Mouse (Mus musculus) adrenal gland, postnatal 4 days (tissue): ENCODE results near the gene Nqo1. TPM values are rescaled to one million over a fixed set of nuclear protein-coding genes. Genes with fewer than 3 reads are reported as not detected.

Experiments used
- DNase-seq, 2 experiments: peaks; one replicate each; pipeline ENCODE4 v3.0.0; 2021 to 2022; ENCODE audit warnings: low spot score in 2 of 2, mixed read lengths in 2 of 2
- total RNA-seq, 2 experiments: library from RNA; stranded (reverse); gene quantifications; 2 replicates each; pipeline ENCODE4 v1.2.3; 2021

Nqo1 gene
- total RNA-seq, 2 experiments from 2014 or later, result 9.7 to 10.5 TPM

- no peak for DNase-seq
Measured at GRCm38 (mm10) chr8:107411391-107411790, 8.4 kb upstream of the Nqo1 start.

GRCm38 (mm10) chr8:107405935-107406334, 2.9 kb upstream of the Nqo1 start:
- DNase-seq, result no peak

DNA sequence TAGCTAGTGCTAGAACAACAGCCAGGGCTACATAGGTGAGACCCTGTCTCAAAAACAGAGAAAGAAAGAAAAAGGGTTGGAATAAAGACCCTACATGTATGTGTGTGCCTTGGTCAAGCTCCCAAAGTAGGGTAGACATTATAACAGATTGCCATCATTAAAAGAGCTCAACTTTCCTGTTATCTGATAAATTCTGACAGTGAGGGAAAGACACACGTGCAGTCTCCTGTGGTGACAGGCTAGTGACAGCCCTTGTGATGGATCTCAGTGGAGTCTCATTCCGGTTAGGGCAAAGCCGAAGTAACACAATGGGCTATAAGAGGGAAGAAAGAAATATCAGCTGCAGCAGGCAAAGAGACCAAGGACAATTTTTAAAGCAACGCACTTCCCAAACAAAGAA, 1.1 kb upstream of the Nqo1 start:
- no peak for DNase-seq

DNA sequence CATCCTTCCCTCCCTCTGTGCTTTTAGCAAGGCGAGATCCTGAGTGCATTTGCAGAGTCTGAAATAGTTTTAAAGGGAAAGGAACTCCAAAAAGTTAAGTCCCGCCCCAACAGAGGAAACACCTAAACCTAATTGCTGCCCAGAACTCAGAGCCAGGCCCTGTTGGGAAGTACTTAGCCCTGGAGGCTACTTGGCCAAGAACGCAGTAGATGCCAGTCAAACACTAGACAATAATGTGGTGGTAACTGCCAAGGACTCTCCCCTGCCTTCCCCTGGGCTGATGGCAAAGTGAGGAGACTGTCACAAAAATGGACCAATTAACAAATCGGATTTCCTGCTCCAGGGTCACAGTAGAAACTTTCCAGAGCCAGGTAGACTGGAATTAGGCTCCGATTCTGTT, 1.1 kb downstream of the Nqo1 start:
- DNase-seq, result no peak

- DNase-seq, result no peak
Measured at GRCm38 (mm10) chr8:107399495-107399894, 3.5 kb downstream of the Nqo1 start.

DNA sequence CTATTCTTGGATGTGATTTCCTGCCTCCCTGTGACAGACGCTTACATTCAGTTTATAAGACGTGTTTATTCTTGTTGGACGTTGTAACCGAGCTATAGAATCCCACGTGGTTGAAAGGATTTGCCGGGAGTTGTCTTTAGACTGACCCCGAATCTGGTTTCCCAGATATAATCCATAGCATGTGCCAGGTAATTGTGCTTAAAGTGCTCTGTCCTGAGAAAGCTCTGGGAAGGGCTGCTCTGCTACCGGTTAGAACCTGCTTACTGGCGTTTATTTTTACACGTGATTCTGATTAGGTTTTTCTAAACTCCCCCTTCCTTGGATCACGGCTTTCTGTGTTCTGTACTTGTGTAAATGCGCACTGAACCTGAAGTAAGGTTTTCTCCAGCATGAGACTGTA, 5.3 kb downstream of the Nqo1 start:
- DNase-seq, result no peak

DNA sequence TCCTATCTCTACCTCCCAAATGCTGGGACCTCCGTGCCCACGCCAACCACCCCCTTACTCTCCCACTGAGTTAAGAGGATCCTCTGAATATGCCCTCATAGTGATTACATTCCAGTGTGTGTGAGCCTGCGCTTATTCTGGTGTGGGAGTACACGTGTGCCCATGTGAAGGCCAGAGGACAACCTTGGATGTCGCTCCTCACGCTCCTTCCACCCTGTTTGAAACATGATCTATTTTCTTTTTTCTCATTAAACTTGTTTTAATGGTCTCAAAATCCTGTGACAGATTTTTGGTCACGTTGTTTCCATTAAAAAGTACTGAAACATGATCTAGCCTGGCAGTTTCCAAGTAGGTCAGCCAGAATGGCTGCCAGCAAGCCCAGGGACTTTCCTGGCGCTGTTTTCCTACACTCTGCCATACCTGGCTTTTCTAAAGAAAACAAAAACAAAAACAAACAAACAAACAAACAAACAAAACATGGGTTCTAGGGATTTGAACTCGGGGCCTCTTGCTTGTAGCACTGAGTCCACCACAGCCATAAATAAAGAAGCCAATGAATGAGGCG, 6.8 kb downstream of the Nqo1 start:
- no peak for DNase-seq

DNA sequence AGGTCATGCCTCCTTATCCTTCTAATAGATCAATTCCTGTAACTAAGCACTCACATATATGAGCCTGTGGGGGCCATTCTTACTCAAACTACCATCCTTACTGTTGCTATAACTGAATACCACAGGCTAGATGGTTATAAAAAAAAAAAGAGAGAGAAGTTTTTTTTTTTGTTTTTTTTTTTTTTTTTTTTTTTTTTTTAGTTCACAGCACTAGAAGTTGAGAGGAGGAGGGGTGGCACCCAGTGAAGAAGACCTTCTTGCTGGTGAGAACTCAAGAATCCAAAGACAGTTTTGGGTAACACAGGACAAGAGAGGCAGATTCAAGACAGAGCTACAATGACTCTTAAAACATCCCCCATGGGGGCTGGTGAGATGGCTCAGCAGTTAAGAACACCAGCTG, 7.6 kb downstream of the Nqo1 start:
- DNase-seq, result no peak

DNA sequence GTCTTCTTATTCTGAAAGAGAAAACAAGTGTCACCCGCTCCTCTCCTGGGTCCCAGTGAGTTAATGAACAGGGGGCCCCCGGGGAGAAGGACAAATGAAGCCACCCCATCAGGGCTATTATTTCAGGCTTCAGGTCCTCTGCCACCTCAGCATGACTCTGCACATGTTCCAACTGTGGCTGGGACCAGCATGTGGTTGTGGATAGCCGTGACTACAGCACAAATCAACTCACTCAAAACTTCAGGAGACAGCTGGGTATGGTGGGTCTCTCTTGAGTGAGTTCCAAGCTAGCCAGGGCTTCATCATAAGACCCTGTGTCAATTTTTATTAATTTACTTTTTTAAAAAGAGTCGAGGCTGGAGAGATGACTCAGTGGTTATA, 11.9 kb downstream of the Nqo1 start:
- no peak for DNase-seq

DNA sequence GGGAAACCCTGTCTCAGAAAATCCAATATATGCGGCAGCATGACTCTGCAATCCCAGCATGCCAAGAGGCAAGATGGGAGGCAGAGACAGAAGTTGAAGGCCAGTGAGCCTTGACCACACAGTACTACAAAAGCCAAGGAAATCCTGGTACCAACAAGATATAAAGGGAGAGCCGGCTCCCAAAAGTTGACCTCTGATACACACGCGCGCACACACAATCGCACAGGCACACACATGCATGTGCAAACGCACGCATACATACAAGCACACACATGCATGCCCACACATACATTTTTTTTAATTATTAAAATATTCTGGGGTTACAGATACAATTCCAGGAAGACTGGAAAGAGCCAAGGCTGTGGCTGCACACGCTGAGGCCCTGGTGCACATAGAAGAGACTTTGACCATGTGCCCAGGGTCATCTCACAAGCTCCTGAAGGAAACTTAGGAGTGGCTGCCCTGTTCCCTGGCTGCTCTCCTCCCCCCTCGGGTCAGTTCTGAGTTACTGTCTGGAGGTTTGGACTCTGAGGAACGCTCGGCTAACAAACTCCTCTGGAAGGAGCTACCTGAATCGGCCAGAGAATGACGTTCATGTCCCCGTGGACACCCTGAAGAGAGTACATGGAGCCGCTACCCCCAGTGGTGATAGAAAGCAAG, 12.4 kb downstream of the Nqo1 start:
- no peak for DNase-seq

GRCm38 (mm10) chr8:107389557-107389956, 13.4 kb downstream of the Nqo1 start:
- peak; percentile 38 to 75 for DNase-seq

- DNase-seq, result no peak
Measured at GRCm38 (mm10) chr8:107387861-107388260, 15.1 kb downstream of the Nqo1 start.

- DNase-seq, result no peak
Measured at GRCm38 (mm10) chr8:107386642-107387041, 16.4 kb downstream of the Nqo1 start.

- DNase-seq, result no peak
Measured at GRCm38 (mm10) chr8:107386171-107386570, 16.8 kb downstream of the Nqo1 start.

DNA sequence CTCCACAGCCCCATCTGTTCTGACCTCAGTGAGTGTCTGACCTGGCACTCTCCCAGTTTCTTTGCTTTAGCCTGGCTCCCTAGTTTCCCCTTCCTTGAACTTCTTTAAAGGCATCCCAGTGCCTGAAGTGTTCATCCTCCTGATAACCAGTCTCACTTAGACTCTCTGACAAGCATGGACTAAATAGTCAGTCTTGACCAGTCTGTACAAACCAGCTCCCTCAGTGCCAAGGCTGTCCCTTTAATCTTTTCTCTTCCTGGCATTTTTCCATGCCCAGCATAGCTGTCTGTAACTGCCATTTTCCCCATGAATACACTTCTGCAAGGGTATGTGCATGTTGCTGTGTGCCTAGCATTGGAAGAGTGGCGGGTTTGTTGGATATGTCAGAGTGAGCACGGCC, 17.9 kb downstream of the Nqo1 start:
- no peak for DNase-seq

DNA sequence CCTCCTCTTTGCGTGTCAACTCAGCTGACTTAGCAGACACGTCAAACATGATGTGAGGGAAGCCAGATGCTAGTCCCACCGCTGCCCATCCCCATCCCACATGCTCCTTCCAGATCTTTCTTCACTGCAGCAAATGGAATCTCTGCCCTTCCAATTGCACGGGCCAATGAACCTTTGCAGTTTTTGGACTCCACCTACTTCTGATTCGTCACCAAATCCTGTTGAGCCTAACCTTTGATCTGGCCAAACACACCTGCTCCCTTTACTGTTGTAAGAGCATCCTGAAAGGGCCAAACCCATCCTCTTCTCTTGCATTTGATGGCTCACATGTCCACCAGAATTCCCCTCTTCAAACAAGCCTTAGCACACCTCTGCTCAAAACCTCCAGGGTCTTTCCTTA, 18.4 kb downstream of the Nqo1 start:
- DNase-seq, result no peak

DNA sequence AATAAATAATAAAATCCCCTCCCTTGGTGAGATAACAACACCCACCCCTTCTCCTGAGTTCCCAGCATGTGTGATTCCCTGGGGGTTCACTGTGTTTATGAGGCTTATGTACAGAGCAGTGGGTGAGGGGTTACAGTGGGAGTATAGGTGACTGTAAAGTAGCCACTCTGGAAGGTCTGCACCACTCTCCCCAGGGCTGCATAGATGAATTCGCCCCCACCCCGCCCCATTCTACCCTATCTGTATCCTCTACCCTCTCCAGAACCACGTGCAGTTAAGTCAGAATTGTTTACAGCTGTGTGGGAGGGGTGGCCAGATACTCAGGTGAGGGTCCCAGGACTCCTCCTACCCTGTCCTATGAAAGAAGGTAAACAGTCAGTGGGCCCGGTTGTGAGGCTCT, 20.1 kb downstream of the Nqo1 start:
- no peak for DNase-seq

- no peak for DNase-seq
Measured at GRCm38 (mm10) chr8:107381666-107382065, 21.3 kb downstream of the Nqo1 start.

DNA sequence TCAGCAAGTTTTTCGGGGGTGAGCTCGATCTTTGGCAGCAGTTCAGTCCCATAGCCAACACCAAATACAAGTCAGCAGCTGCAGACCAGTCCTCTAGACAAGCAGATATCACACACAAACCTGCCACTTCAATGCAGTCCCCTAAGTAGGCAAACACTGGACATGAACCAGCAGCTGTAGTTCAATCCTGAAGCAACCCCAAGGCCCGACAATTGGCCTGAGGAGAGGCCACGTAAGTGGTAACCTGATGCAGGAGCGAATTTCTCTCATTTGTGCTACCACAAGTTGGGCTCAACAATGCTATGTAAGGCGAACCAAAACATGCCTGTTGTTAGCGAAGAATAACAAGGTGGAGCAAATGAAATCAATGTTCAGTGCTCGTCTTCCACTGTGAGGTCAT, 22.3 kb downstream of the Nqo1 start:
- DNase-seq, result no peak

GRCm38 (mm10) chr8:107377346-107377745, 25.7 kb downstream of the Nqo1 start:
- DNase-seq, result no peak

GRCm38 (mm10) chr8:107370311-107370710, 32.7 kb downstream of the Nqo1 start:
- DNase-seq, result no peak
